Mouse (Mus musculus) neural tube, embryonic 12.5 days (tissue): ENCODE measurements at regions not wholly inside any gene's neighbourhood (a gene's known extent, or its start where the extent isn't known, plus 50 kb on each side); places are given as distances from the start of the nearest gene placed in this dataset.

Experiments
- ATAC-seq: fragments of 200-750 bp; cut with Nextera tagmentation; 2 replicates; pipeline ENCODE4 v1.8.0; 2017; ENCODE audit warnings: low read depth, mild to moderate bottlenecking, moderate TSS enrichment, moderate library complexity; ENCODE audit not compliant: low FRiP score
- H3K27ac ChIP-seq: fragments of 300-500 bp; sonication (generic); 2 replicates; pipeline ENCODE4 v1.5.1; 2016
- H3K27me3 ChIP-seq: fragments of 300-500 bp; sonication (generic); replicated peaks from 2 replicates; pipeline ENCODE4 v1.6.1; 2016; ENCODE audit warnings: mild to moderate bottlenecking
- H3K36me3 ChIP-seq: fragments of 300-500 bp; sonication (generic); 2 replicates; pipeline ENCODE4 v1.6.1; 2016; ENCODE audit warnings: mild to moderate bottlenecking
- H3K4me1 ChIP-seq: fragments of 300-500 bp; sonication (generic); 2 replicates; pipeline ENCODE4 v1.6.1; 2016
- H3K4me2 ChIP-seq: fragments of 300-500 bp; sonication (generic); replicated peaks from 2 replicates; pipeline ENCODE4 v1.6.1; 2016; ENCODE audit warnings: mild to moderate bottlenecking
- H3K4me3 ChIP-seq: fragments of 300-500 bp; sonication (generic); 2 replicates; pipeline ENCODE4 v1.5.1; 2016
- H3K9ac ChIP-seq: fragments of 300-500 bp; sonication (generic); 2 replicates; pipeline ENCODE4 v1.6.1; 2016; ENCODE audit warnings: mild to moderate bottlenecking
- H3K9me3 ChIP-seq: fragments of 300-500 bp; sonication (generic); 2 replicates; pipeline ENCODE4 v1.6.1; 2016; ENCODE audit warnings: mild to moderate bottlenecking
- WGBS: fragments of 180-500 bp; shearing (Covaris S2); methylation state at CpG from one replicate; pipeline ENCODE4 v1.1.7; 2016; 5-methylcytosine and 5-hydroxymethylcytosine counted together

- no peak overlapping the region for H3K27ac ChIP-seq
- no peaks in the 10 kb centered on the region for H3K9me3 ChIP-seq
Measured at GRCm38 (mm10) chr14:25405191-25405590, 53.8 kb upstream of the Zmiz1 start.

GRCm38 (mm10) chr14:25406059-25406458 lies 52.9 kb upstream of the Zmiz1 start:
- Histone ChIP-seq H3K4me2 (no peak overlapping the region), H3K9me3 (no peaks in the 10 kb centered on the region), H3K4me1 (0 out of 2 replicates have a peak, but pooled peaks cover 3% of the 10 kb centered on the region), H3K27me3 (0 out of 2 replicates have a peak, but pooled peaks cover under 1% of the 10 kb centered on the region), H3K9ac (no peak overlapping the region), H3K4me3 (no peak overlapping the region), H3K36me3 (no peaks in the 10 kb centered on the region), H3K27ac (no peak overlapping the region)
- WGBS: 90% methylated on average over 3 of the region's 3 CpGs
- no peak for ATAC-seq

More at GRCm38 (mm10) chr14:25405191-25405590, 53.8 kb upstream of the Zmiz1 start:
- H3K27me3 ChIP-seq: 0 out of 2 replicates have a peak, but pooled peaks cover 3% of the 10 kb centered on the region
- no peaks in the 10 kb centered on the region for H3K36me3 ChIP-seq
- H3K9ac ChIP-seq: no peak overlapping the region
- H3K4me2 ChIP-seq: no peak overlapping the region
- WGBS: 63% methylated on average over 4 of the region's 4 CpGs
- no peak overlapping the region for H3K4me3 ChIP-seq
- no peaks in the 10 kb centered on the region for H3K4me1 ChIP-seq
- no peak for ATAC-seq

- Histone ChIP-seq H3K27ac (no peak overlapping the region), H3K36me3 (no peaks in the 10 kb centered on the region), H3K9me3 (no peaks in the 10 kb centered on the region), H3K4me2 (no peak overlapping the region), H3K27me3 (no peaks in the 10 kb centered on the region), H3K9ac (no peak overlapping the region), H3K4me1 (peaks cover 5% of the 10 kb centered on the region; the same call in 1 of the 2 replicates), H3K4me3 (no peak overlapping the region)
- no peak for ATAC-seq
- WGBS: 92% methylated on average over 6 of the region's 6 CpGs
Measured at GRCm38 (mm10) chr14:25406613-25407012, 52.4 kb upstream of the Zmiz1 start.

GRCm38 (mm10) chr14:25407111-25407510 lies 51.9 kb upstream of the Zmiz1 start:
- no peak for ATAC-seq
- Histone ChIP-seq H3K9ac (no peak overlapping the region), H3K27ac (no peak overlapping the region), H3K36me3 (no peaks in the 10 kb centered on the region), H3K4me1 (peaks cover 5% of the 10 kb centered on the region; the same call in 1 of the 2 replicates), H3K4me3 (no peak overlapping the region), H3K4me2 (no peak overlapping the region), H3K9me3 (no peaks in the 10 kb centered on the region), H3K27me3 (no peaks in the 10 kb centered on the region)
- WGBS: 75% methylated on average over 7 of the region's 7 CpGs
